Mouse (Mus musculus): Measurements from ENCODE around the gene Abhd12.

DNA sequence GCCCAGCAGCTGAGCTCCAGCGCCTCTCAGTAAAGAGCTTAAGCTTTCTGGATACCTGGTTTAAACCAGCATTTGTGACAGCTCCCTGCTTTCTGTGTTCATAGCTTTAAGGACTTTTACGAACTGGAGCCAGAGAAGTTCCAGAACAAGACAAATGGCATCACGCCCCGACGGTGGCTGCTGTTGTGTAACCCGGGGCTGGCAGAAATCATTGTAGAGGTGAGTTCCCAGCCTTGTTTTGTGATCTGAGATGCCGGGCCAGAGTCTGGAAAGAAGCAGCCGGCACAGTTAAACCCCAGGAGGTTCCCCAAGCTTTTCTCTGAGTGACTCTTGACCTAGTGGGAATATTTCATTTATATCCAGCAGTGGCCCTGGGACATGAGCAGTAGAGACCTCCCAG is 85.8 kb downstream of the Abhd12 start:
- TF ChIP-seq CTCF (IDR thresholded peaks at IDR 0.05; ENCODE audit: control insufficient read depth, insufficient read depth, insufficient replicate concordance, low read depth, low read length) (no peak), POLR2A (IDR thresholded peaks at IDR 0.05; ENCODE audit: control insufficient read depth, low read depth, low read length) (no peak)
